Mouse (Mus musculus): ENCODE data around the gene Ralgps2. TPM values are rescaled to one million over a fixed set of nuclear protein-coding genes. Genes with fewer than 3 reads are reported as not detected.
A peak's percentile ranks its signal among the peaks of the same experiment; 100 is the strongest.

Gene Ralgps2
- polyA plus RNA-seq, 1 experiment from 2014 or later, result 133 TPM

DNA sequence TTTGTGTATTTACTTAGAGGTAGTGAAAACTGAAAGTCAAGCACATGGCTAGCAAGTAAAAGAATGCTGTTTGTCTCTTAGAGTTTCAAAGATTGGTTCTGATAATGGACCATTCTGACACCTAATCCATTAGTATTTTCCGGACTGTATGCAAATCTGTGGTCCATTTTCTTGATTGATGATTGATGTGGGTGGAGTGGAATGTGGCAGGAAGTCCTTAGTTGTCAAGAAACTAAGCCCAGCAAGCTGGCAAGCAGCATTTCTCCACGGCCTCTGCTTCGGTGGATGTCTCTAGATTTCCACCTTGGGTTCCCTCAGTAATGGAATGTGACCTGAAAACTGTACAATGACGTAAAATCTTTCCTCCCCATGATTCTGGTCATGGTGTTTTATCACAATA, 68.8 kb downstream of the Ralgps2 start:
- Histone ChIP-seq H3K9me3 (replicated peaks) (no peaks in the 10 kb centered on the region), H3K27me3 (no peaks in the 10 kb centered on the region), H3K4me1 (no peaks in the 10 kb centered on the region), H3K27ac (no peak overlapping the region), H3K4me2 (no peak overlapping the region), H3K9ac (no peak overlapping the region), H3K4me3 (no peak overlapping the region), H3K36me3 (ENCODE audit: poor library complexity, severe bottlenecking) (peaks cover 29% of the 10 kb centered on the region)
- no peak for ATAC-seq
- WGBS, result 92% methylated on average over 4 of the region's 4 CpGs

DNA sequence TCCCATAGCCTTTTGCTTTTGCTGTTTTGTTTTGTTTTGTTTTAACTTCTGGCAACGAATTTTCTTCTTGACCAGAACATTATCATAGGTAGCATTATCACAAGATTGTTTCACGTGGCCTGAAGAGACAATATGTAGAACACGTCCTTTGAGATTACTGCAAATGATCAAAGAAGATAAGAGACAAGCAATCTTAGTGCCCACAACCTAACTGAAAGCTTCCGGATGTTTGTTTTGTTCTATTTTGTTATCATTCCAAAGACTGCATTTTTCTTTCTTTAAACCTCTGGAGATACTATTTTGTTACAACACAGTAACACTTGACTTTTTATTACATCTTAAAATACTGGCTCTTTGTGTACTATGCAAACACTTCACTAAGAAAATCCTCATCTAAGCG, 69.4 kb downstream of the Ralgps2 start:
- H3K27me3 ChIP-seq, result no peaks in the 10 kb centered on the region
- H3K9me3 ChIP-seq (replicated peaks), result no peaks in the 10 kb centered on the region
- H3K4me2 ChIP-seq, result no peak overlapping the region
- 93% methylated on average over 5 of the region's 5 CpGs for WGBS
- peaks cover 27% of the 10 kb centered on the region for H3K36me3 ChIP-seq (ENCODE audit: poor library complexity, severe bottlenecking)
- H3K4me1 ChIP-seq, result no peaks in the 10 kb centered on the region
- no peak for ATAC-seq
- no peak overlapping the region for H3K4me3 ChIP-seq
- no peak overlapping the region for H3K27ac ChIP-seq
- H3K9ac ChIP-seq, result no peak overlapping the region

DNA sequence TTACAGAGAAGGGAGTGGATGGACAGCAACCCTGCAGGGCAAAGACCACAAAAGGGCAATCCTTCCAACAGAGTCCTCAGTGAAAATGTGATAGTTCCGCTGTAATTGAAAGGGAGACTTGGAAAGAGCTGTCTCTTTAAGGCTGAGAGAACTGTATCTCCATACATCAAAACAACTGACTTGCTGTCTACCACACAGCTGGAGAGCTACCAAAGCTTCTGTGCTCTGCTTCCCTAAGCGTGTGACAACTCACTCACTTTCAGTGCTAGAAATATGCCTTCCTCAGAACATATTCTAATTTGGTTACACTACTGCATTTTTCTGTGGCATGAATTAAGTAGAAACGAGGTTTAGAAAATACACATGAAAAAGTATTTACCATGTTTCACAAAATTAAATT, 75.2 kb downstream of the Ralgps2 start:
- 0 out of 2 replicates have a peak, but pooled peaks have one; percentile 24 for ATAC-seq
- 50% methylated on average over 3 of the region's 3 CpGs for WGBS
- Histone ChIP-seq H3K36me3 (ENCODE audit: poor library complexity, severe bottlenecking) (peaks cover 7% of the 10 kb centered on the region), H3K4me1 (peaks cover 8% of the 10 kb centered on the region), H3K27me3 (no peaks in the 10 kb centered on the region), H3K9me3 (replicated peaks) (no peaks in the 10 kb centered on the region), H3K27ac (peak overlapping the region; percentile 31; the same call in 1 of the 2 replicates), H3K4me3 (no peak overlapping the region), H3K4me2 (no peak overlapping the region), H3K9ac (no peak overlapping the region)

DNA sequence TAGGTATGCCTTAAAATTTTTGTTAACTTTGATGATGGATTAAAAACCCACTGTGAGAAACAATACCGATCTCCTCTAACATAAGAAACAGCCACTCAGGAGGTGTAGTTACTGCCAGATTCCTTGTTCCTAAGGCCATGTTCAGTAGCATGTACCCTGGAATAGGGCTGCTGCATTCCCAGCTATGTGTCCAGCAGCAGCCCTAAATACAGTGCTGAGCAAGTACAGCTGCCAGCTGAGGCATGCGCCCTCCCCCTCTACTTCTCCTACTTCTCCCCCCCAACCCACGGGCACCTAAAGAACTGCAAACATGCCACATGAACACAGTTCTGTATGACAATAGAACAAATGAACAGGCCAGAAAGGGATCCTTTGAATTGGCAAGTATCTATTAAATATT, 75.7 kb downstream of the Ralgps2 start:
- Histone ChIP-seq H3K4me3 (no peak overlapping the region), H3K4me2 (no peak overlapping the region), H3K36me3 (ENCODE audit: poor library complexity, severe bottlenecking) (peaks cover 7% of the 10 kb centered on the region), H3K4me1 (peaks cover 8% of the 10 kb centered on the region), H3K9me3 (replicated peaks) (no peaks in the 10 kb centered on the region), H3K27me3 (no peaks in the 10 kb centered on the region), H3K9ac (no peak overlapping the region), H3K27ac (no peak overlapping the region; the same call in 1 of the 2 replicates)
- WGBS, result 71% methylated on average over 3 of the region's 3 CpGs
- 0 out of 2 replicates have a peak, but pooled peaks have one; percentile 45 for ATAC-seq

DNA sequence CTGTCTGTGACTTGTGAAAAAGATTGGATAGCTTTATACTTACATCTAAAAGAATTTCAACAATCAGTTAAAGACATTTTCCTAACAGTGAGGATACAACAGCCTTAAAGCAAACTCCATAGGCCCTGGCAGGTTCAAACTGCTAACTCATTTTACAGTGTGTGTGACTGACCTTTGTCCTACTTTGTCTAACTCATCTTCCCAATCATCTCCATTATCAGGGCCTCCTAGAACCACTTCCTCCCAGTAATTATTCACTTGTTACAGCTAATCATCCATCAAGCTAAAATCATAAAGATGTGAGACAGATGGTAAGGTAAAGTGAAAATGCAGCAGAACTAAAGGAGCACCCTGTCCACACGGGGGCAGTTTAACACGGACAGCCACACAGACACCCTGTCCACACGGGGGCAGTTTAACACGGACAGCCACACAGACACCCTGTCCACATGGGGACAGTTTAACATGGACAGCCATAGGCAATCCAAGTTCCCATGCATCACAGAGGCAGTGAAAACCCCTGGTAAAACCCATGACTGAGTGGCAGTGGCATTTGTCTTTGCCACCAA, 77.9 kb downstream of the Ralgps2 start:
- no peak for ATAC-seq
- Histone ChIP-seq H3K4me2 (no peak overlapping the region), H3K9me3 (replicated peaks) (no peaks in the 10 kb centered on the region), H3K27ac (no peak overlapping the region), H3K4me3 (no peak overlapping the region), H3K27me3 (no peaks in the 10 kb centered on the region), H3K9ac (no peak overlapping the region), H3K4me1 (peaks cover 8% of the 10 kb centered on the region), H3K36me3 (ENCODE audit: poor library complexity, severe bottlenecking) (no peaks in the 10 kb centered on the region)
- 57% methylated on average over 4 of the region's 4 CpGs for WGBS

DNA sequence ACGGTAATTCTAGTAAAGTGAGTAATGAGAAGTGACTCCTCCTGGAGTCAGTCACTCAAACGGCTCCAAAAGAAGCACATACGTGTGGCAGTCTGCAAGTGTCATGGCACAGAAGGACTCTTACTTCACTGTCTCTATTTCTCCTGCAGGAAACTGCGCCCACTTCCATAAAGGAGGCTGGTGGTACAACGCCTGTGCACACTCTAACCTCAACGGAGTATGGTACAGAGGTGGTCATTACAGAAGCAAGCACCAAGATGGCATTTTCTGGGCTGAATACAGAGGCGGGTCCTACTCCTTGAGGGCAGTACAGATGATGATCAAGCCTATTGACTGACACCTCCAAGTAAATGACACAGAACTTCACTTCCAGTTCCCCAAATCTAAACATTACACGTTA, 79.2 kb downstream of the Ralgps2 start:
- no peak overlapping the region for H3K4me3 ChIP-seq
- peaks cover 8% of the 10 kb centered on the region for H3K4me1 ChIP-seq
- no peaks in the 10 kb centered on the region for H3K27me3 ChIP-seq
- WGBS, result 89% methylated on average over 8 of the region's 8 CpGs
- ATAC-seq, result no peak
- no peaks in the 10 kb centered on the region for H3K9me3 ChIP-seq (replicated peaks)
- no peak overlapping the region for H3K4me2 ChIP-seq
- H3K36me3 ChIP-seq (ENCODE audit: poor library complexity, severe bottlenecking), result 0 out of 2 replicates have a peak, but pooled peaks cover 6% of the 10 kb centered on the region
- no peak overlapping the region for H3K9ac ChIP-seq
- no peak overlapping the region for H3K27ac ChIP-seq

DNA sequence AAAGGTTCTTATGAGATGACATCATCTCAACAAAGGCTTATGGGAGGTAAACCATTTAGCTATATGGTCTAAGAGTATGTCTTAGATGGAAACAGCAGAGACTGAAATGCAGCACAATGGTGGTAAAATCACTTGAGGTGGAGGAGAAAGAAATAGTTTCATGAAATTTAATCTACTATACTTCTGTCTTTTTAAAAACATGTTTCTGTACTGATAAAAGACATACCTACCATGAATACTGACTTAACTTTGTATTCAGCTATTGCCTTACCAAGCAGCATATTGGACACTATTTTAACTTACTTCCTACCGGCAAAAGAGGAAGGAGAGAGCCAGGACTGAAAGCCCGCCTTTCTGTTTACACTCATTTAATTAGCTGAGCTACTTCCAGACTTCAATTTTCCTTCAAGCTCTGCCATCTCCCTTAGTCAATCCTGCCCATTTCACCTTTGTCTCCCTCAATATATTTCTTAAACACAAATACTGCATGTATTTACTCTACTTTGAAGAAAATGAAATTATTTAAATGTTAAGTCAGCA, 79.6 kb downstream of the Ralgps2 start:
- 68% methylated on average over 2 of the region's 2 CpGs for WGBS

DNA sequence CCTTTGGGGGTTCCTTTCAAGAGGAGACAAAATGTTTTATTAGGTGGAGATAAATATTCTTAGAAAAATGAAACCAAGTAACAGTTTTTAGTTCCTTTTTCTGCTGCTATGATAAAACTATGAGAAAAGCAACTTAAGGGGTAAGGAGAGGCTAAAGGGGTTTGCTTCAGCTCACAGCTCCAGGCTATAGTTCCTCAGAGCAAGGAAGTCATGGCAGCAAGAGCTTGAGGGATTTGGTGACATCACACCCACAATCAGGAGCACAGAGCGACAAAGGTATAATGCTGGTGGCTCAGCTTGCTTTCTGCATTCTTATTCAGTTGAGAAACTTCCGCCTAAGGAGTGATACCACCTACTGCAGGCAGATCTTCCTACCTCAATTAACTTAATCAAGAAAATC, 80.3 kb downstream of the Ralgps2 start:
- 90% methylated on average over 2 of the region's 2 CpGs for WGBS
- Histone ChIP-seq H3K9ac (no peak overlapping the region), H3K27me3 (no peaks in the 10 kb centered on the region), H3K36me3 (ENCODE audit: poor library complexity, severe bottlenecking) (0 out of 2 replicates have a peak, but pooled peaks cover 9% of the 10 kb centered on the region), H3K4me2 (no peak overlapping the region), H3K4me1 (peaks cover 6% of the 10 kb centered on the region), H3K27ac (no peak overlapping the region), H3K9me3 (replicated peaks) (no peaks in the 10 kb centered on the region), H3K4me3 (no peak overlapping the region)
- no peak for ATAC-seq

More for the DNA sequence above, 79.6 kb downstream of the Ralgps2 start:
- 0 out of 2 replicates have a peak, but pooled peaks cover 6% of the 10 kb centered on the region for H3K36me3 ChIP-seq (ENCODE audit: poor library complexity, severe bottlenecking)
- H3K9ac ChIP-seq, result no peak overlapping the region
- no peak overlapping the region for H3K4me3 ChIP-seq
- H3K27ac ChIP-seq, result no peak overlapping the region
- H3K4me2 ChIP-seq, result no peak overlapping the region
- H3K9me3 ChIP-seq (replicated peaks), result no peaks in the 10 kb centered on the region
- ATAC-seq, result no peak
- no peaks in the 10 kb centered on the region for H3K27me3 ChIP-seq
- H3K4me1 ChIP-seq, result peaks cover 8% of the 10 kb centered on the region

DNA sequence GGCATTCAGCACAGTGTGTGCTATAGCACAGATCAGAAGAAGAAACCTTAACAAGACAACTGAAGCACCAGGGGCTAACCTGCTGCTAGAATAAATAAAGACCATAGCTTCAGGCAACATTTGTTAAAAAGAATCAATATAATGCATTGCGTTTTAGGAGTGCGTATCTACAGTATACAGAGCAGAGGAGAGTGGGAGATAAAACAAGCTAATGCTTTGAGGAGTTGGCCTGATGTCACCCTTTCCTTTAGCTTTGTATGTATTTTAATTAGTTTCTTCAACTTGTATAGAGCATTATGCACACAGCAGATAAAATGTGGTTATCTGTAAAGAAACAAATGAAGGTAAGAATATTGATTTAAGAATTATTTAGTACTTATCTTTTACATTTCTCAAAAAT, 82.8 kb downstream of the Ralgps2 start:
- Histone ChIP-seq H3K27me3 (no peaks in the 10 kb centered on the region), H3K27ac (no peak overlapping the region), H3K4me3 (no peak overlapping the region), H3K36me3 (ENCODE audit: poor library complexity, severe bottlenecking) (0 out of 2 replicates have a peak, but pooled peaks cover 9% of the 10 kb centered on the region), H3K4me2 (no peak overlapping the region), H3K9me3 (replicated peaks) (no peaks in the 10 kb centered on the region), H3K4me1 (no peaks in the 10 kb centered on the region), H3K9ac (no peak overlapping the region)
- ATAC-seq, result no peak
- 95% methylated on average over 2 of the region's 2 CpGs for WGBS

DNA sequence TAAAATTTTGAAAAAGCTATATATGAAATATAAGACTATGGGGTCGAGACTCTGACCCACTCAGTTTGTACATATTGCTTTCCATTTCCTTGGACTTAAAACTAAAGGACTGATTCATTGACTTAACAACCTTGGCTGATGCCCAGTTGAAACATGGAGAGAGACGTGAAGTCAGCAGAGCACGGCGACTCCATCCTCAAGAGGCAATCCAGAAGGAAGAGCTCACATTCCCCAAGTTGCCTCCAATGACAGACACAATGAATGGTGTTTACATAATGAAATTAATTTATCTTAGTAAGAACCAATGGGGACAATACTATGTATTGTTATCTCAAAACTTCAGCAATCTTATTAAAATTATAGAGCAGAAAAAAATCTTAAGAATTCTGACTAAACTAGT, 84.9 kb downstream of the Ralgps2 start:
- Histone ChIP-seq H3K9me3 (replicated peaks) (no peaks in the 10 kb centered on the region), H3K27me3 (no peaks in the 10 kb centered on the region), H3K4me1 (no peaks in the 10 kb centered on the region), H3K4me2 (no peak overlapping the region), H3K4me3 (no peak overlapping the region), H3K36me3 (ENCODE audit: poor library complexity, severe bottlenecking) (0 out of 2 replicates have a peak, but pooled peaks cover 9% of the 10 kb centered on the region), H3K9ac (no peak overlapping the region), H3K27ac (no peak overlapping the region)
- WGBS, result 97% methylated on average over 4 of the region's 4 CpGs
- no peak for ATAC-seq

DNA sequence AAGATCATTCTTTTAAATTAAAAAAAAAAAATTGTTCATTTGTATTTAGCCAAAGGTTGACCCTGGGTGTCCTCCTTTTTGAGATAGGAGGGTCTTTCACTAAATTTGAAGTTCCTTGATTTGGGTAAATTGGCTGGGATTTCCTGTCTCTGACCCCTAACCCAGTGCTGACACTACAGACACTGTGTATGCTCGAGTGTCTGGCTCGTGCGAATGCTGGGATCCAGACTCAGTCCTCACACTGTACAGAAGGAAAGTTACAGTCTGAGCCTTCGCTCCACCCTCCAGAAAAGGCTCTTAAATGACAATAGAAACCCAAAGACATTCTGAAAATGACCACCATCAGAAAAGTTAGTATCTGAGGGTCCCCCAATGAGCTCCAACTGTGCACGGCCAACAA, 86.6 kb downstream of the Ralgps2 start:
- H3K27ac ChIP-seq, result no peak overlapping the region
- 69% methylated on average over 5 of the region's 5 CpGs for WGBS
- H3K27me3 ChIP-seq, result no peaks in the 10 kb centered on the region
- no peak for ATAC-seq
- H3K4me3 ChIP-seq, result no peak overlapping the region
- H3K4me2 ChIP-seq, result no peak overlapping the region
- no peaks in the 10 kb centered on the region for H3K4me1 ChIP-seq
- H3K36me3 ChIP-seq (ENCODE audit: poor library complexity, severe bottlenecking), result 0 out of 2 replicates have a peak, but pooled peaks cover 9% of the 10 kb centered on the region
- no peak overlapping the region for H3K9ac ChIP-seq
- no peaks in the 10 kb centered on the region for H3K9me3 ChIP-seq (replicated peaks)

DNA sequence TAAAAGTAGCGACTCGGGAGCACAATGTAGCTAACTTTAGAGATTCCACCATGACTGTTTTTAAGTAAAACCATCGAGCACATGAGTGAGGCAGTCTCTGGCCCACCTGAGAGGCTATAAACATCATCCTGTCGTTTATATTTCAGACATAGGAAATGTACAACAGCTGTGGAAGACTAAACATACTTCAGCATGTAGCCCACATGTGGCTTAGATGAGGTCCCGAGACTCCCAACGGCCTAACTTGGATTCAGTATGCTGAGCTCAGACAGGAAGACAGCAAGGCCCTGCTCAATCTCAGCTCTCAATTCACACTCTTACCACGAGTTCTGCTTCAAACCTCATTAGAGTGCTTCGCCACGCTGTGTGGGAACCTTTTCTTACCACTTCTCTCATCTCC, 87.0 kb downstream of the Ralgps2 start:
- Histone ChIP-seq H3K4me2 (no peak overlapping the region), H3K27me3 (no peaks in the 10 kb centered on the region), H3K36me3 (ENCODE audit: poor library complexity, severe bottlenecking) (0 out of 2 replicates have a peak, but pooled peaks cover 9% of the 10 kb centered on the region), H3K9ac (no peak overlapping the region), H3K4me3 (no peak overlapping the region), H3K27ac (no peak overlapping the region), H3K9me3 (replicated peaks) (no peaks in the 10 kb centered on the region), H3K4me1 (no peaks in the 10 kb centered on the region)
- 90% methylated on average over 9 of the region's 9 CpGs for WGBS
- no peak for ATAC-seq

DNA sequence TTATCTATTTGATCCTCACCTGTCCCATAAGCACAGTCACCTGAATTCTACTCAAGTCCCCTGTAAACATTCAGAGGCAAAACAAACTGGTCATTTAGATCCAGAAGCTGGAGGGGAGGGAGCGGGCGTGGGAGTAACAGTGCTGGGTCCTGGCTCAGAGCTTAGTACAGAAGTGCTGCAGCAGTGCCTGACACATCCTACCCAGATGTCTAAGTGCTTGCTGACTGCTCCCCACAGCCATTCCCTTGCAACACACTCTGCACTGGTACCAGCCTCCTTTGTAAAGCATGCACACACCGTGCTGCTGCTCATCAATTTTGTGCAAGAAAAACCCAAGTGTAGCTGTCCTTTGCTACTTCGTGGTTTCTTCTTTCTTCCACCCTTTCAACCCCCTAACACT, 92.3 kb downstream of the Ralgps2 start:
- Histone ChIP-seq H3K4me1 (peaks cover 7% of the 10 kb centered on the region; the same call in 1 of the 2 replicates), H3K36me3 (ENCODE audit: poor library complexity, severe bottlenecking) (no peaks in the 10 kb centered on the region), H3K4me2 (no peak overlapping the region), H3K27ac (no peak overlapping the region), H3K4me3 (no peak overlapping the region), H3K27me3 (no peaks in the 10 kb centered on the region), H3K9ac (no peak overlapping the region), H3K9me3 (replicated peaks) (no peaks in the 10 kb centered on the region)
- WGBS, result 82% methylated on average over 4 of the region's 4 CpGs
- ATAC-seq, result no peak
